Mouse (Mus musculus) ES-Bruce4 (cell line): ENCODE data around the gene Arl6.

Experiments
- CTCF ChIP-seq: IDR thresholded peaks from one replicate; pipeline ENCODE4 v1.8.1; 2011; ENCODE audit warnings: low read depth, low read length
- EP300 ChIP-seq: IDR thresholded peaks from 2 replicates; pipeline ENCODE4 v1.6.1; 2011; ENCODE audit warnings: low read depth, low read length; ENCODE audit not compliant: insufficient read depth

DNA sequence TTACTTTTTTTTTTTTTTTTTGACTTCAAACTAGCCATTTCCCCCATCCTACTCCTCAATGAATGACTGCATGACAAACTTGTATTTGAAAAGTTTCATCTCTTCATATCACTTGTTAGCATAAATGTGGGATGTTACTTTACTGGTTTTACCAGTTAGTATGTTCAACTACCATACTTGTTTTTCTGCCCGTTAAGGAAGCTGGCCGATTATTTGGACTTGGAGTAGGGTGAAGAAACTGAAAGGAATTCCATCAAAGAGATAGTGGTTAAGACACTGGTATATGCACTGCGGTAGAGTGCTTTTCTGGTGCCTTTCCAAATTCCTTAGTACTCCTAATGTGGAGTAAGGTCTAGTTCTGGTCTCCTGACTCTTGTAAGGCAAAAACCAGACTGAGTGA is 794 bp upstream of the Arl6 start:
- TF ChIP-seq CTCF, result no peak
- no peak for TF ChIP-seq EP300
